24 mouse cellular contexts compared by ENCODE assay signal in genomic region chr13:112255862-112256261, GRCm38 (mm10). TPM values are rescaled to one million over a fixed set of nuclear protein-coding genes. Genes with fewer than 3 reads are reported as not detected.
DNase-seq lines count a peak whose midpoint lies in the region; ATAC-seq lines count a peak whose summit lies in the region.
"Had no signal": no experiment of that assay in that cellular context is flagged by ENCODE, and none has a peak within 500 bp of the region (broad histone marks: within the 10 kb centered on the region; RNA-seq: fewer than 3 reads in every experiment).

No protein-coding gene starts in this region.

- no peaks in the 10 kb centered on the region for H3K27me3 ChIP-seq in forebrain, embryonic 11.5 days (ENCODE audit: control insufficient read depth, insufficient read depth, low read length)
- H3K27me3 ChIP-seq in forebrain, embryonic 14.5 days (replicated peaks; ENCODE audit: control insufficient read depth, insufficient read depth, low read length) = no peaks in the 10 kb centered on the region
- H3K27me3 ChIP-seq: CH12.LX, Patski had no signal

- no peak for ATAC-seq in cerebellum, adult (ENCODE audit: insufficient number of reproducible peaks, low FRiP score, low TSS enrichment)
- no peak for ATAC-seq in forebrain, embryonic 11.5 days (replicated peaks; ENCODE audit: low FRiP score)
- ATAC-seq in forebrain, embryonic 14.5 days = no peak
- ATAC-seq: activated CD4-positive, CD25-positive, alpha-beta regulatory T cell, adult 4 months; CD4-positive, CD25-positive, alpha-beta regulatory T cell, adult 4 months; Patski had no signal

- H3K4me1 ChIP-seq in forebrain, embryonic 11.5 days (replicated peaks; ENCODE audit: control insufficient read depth, insufficient read depth, low read length) = no peaks in the 10 kb centered on the region
- H3K4me1 ChIP-seq in forebrain, embryonic 14.5 days (ENCODE audit: control insufficient read depth, insufficient read depth, low read length) = no peaks in the 10 kb centered on the region

- no peak overlapping the region for H3K9ac ChIP-seq in forebrain, embryonic 11.5 days (ENCODE audit: low read length)
- no peak overlapping the region for H3K9ac ChIP-seq in forebrain, embryonic 14.5 days (ENCODE audit: low read length)

- H3K36me3 ChIP-seq in forebrain, embryonic 11.5 days (ENCODE audit: control insufficient read depth, insufficient read depth, low read length) = no peaks in the 10 kb centered on the region
- no peaks in the 10 kb centered on the region for H3K36me3 ChIP-seq in forebrain, embryonic 14.5 days (ENCODE audit: control insufficient read depth, insufficient read depth, low read length)
- H3K36me3 ChIP-seq: G1E had no signal

- no peak overlapping the region for H3K27ac ChIP-seq in forebrain, embryonic 11.5 days (ENCODE audit: low read depth, low read length)
- H3K27ac ChIP-seq in forebrain, embryonic 14.5 days (ENCODE audit: low read depth, low read length) = no peak overlapping the region

- intact Hi-C loops in heart, postnatal 14 days (cut with DNase I) = loop anchor here (5.0 to 10.0 kb wide), 3 partner anchors 59 to 321 kb away; no protein-coding TSS in a partner anchor
- intact Hi-C loops in left cerebral cortex, postnatal 4 days (cut with DNase I) = loop anchor here (10.0 kb wide), 1 partner anchor 141 kb away; no protein-coding TSS in a partner anchor
- intact Hi-C loops in left cerebral cortex, postnatal 25 days (cut with DNase I) = no loop called here

- no peak overlapping the region for H3K4me3 ChIP-seq in forebrain, embryonic 11.5 days (ENCODE audit: low read depth, low read length)
- H3K4me3 ChIP-seq in forebrain, embryonic 14.5 days (ENCODE audit: low read depth, low read length) = no peak overlapping the region

- H3K4me2 ChIP-seq in forebrain, embryonic 11.5 days (ENCODE audit: low read depth, low read length, severe bottlenecking) = no peak overlapping the region
- no peak overlapping the region for H3K4me2 ChIP-seq in forebrain, embryonic 14.5 days (ENCODE audit: low read length)

- peak; percentile 53 to 69 for DNase-seq in cerebellum, postnatal 10 days
- DNase-seq in forebrain, embryonic 11.5 days (ENCODE audit: low spot score) = peak; percentile 32
- DNase-seq in forebrain, embryonic 14.5 days (ENCODE audit: low spot score) = no peak
- DNase-seq in heart, adult 11 months = peak; percentile 64
- DNase-seq in heart, postnatal 14 days = no peak
- peak; percentile 37 for DNase-seq in left cerebral cortex, postnatal 4 days
- no peak for DNase-seq in left cerebral cortex, postnatal 25 days (ENCODE audit: low spot score in 2 of 2)
- DNase-seq: adrenal gland, adult 2 months; adrenal gland, adult 8-10 months; adrenal gland, postnatal 10 days; adrenal gland, postnatal 14 days; adrenal gland, postnatal 25 days; adrenal gland, postnatal 36 days; B cell, adult 2 months; cerebellum, adult 11 months; cerebellum, adult 11-12 months; cerebellum, adult 18-20 months had no signal

- WGBS in forebrain, embryonic 11.5 days = 72% methylated on average over 5 of the region's 5 CpGs
- WGBS in forebrain, embryonic 14.5 days = 65% methylated on average over 5 of the region's 5 CpGs

- no peaks in the 10 kb centered on the region for H3K9me3 ChIP-seq in forebrain, embryonic 11.5 days (ENCODE audit: control insufficient read depth, low read length)
- no peaks in the 10 kb centered on the region for H3K9me3 ChIP-seq in forebrain, embryonic 14.5 days (replicated peaks; ENCODE audit: control insufficient read depth, low read length)
- H3K9me3 ChIP-seq: G1E had no signal

RNA-seq across cellular contexts. Expression of gene Ankrd55, which starts 32.4 kb away (rescaled TPM):
- polyA plus RNA-seq in forebrain, embryonic 11.5 days (2014; fragmentation: Nextera tagmentation; extraction: Ambion mirVana) = 1.1 and 1.3 TPM in 2 replicates
- 2.6 and 3.6 TPM in 2 replicates for polyA plus RNA-seq in forebrain, embryonic 14.5 days (2014; fragmentation: Nextera tagmentation; extraction: Ambion mirVana)
- total RNA-seq in heart, postnatal 14 days (2021) = under 1 TPM; 0.19 to 0.29 TPM
- 1 to 10 TPM; 4.7 to 6.5 TPM for total RNA-seq in left cerebral cortex, postnatal 4 days (2021)
- total RNA-seq in left cerebral cortex, postnatal 25 days (2021) = 1 to 10 TPM; 3.2 to 3.8 TPM
- total RNA-seq: MEL had no signal
- polyA plus RNA-seq: G1E had no signal

Comparison
In these comparisons a context has a peak if more than half of its experiments do, and no peak if none do; other contexts are left out.
1. DNase-seq: peak in cerebellum, postnatal 10 days (2 of 2), forebrain, embryonic 11.5 days (single experiment), heart, adult 11 months (single experiment) and left cerebral cortex, postnatal 4 days (single experiment); none in forebrain, embryonic 14.5 days (single experiment), heart, postnatal 14 days (0 of 2) and left cerebral cortex, postnatal 25 days (0 of 2).